Mouse (Mus musculus) testis, adult 2 months (tissue): ENCODE results near the gene Trip6. TPM values are rescaled to one million over a fixed set of nuclear protein-coding genes. Genes with fewer than 3 reads are reported as not detected.

Experiments used
- H3K27ac ChIP-seq: fragments of 200-500 bp; 2 replicates; pipeline ENCODE4 v1.5.1; 2012; ENCODE audit warnings: low read depth, low read length; ENCODE audit not compliant: control insufficient read depth, insufficient read depth
- H3K27me3 ChIP-seq: fragments of 200-500 bp; 2 replicates; pipeline ENCODE4 v1.6.1; 2012; ENCODE audit warnings: mild to moderate bottlenecking, low read length, moderate library complexity; ENCODE audit not compliant: control insufficient read depth, insufficient read depth
- H3K36me3 ChIP-seq: fragments of 200-500 bp; 2 replicates; pipeline ENCODE4 v1.6.1; 2012; ENCODE audit warnings: mild to moderate bottlenecking, low read length; ENCODE audit not compliant: control insufficient read depth, insufficient read depth
- H3K4me1 ChIP-seq: fragments of 200-500 bp; 2 replicates; pipeline ENCODE4 v1.6.1; 2012; ENCODE audit warnings: low read length; ENCODE audit not compliant: control insufficient read depth, insufficient read depth
- H3K4me3 ChIP-seq: fragments of 200-500 bp; 2 replicates; pipeline ENCODE4 v1.5.1; 2012; ENCODE audit warnings: low read depth, mild to moderate bottlenecking, low read length, moderate library complexity, mixed read lengths; ENCODE audit not compliant: control insufficient read depth
- CTCF ChIP-seq: fragments of 200-500 bp; IDR thresholded peaks from 2 replicates; pipeline ENCODE4 v1.5.1; 2012; ENCODE audit warnings: low read depth, mild to moderate bottlenecking, inconsistent platforms, low read length, moderate library complexity; ENCODE audit not compliant: control insufficient read depth, insufficient read depth, insufficient replicate concordance
- POLR2A ChIP-seq: fragments of 200-500 bp; IDR thresholded peaks from 2 replicates; pipeline ENCODE4 v1.6.1; 2012; ENCODE audit warnings: low read depth, mild to moderate bottlenecking, inconsistent platforms, low read length, moderate library complexity; ENCODE audit not compliant: control insufficient read depth
- polyA plus RNA-seq: library from polyadenylated mRNA; depleted of rRNA; stranded (reverse); fragments of >200 nt; gene quantifications from 2 replicates; pipeline ENCODE4 v1.2.3, GENCODE M21; 2012

Gene Trip6
- polyA plus RNA-seq, 1 experiment: 4.1 TPM

DNA sequence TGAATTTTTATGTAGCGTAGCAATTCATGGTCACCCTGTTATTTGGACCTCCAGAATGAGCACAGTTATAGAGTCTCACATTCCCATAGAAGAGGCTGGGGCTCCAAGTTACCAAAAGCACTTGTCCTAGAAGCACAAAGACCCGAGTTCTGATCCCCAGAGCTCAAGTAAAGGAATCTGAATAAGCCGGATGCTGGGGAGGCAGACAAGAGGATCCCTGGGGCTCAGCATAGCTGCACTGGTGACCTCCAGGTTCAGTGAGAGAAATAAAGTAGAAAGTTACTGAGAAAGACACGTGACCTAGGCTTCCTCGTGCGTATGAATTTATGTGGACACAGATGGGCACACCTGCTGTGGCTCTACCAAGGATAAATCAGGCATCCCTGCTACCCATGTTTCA lies 20.9 kb upstream of the Trip6 start:
- H3K27ac ChIP-seq: no peak overlapping the region
- no peaks in the 10 kb centered on the region for H3K27me3 ChIP-seq
- H3K4me1 ChIP-seq: peaks cover 13% of the 10 kb centered on the region
- TF ChIP-seq POLR2A: no peak
- no peak for TF ChIP-seq CTCF
- H3K4me3 ChIP-seq: no peak overlapping the region
- H3K36me3 ChIP-seq: no peaks in the 10 kb centered on the region

GRCm38 (mm10) chr5:137334317-137334716 lies 20.1 kb upstream of the Trip6 start:
- H3K27me3 ChIP-seq: no peaks in the 10 kb centered on the region
- no peak overlapping the region for H3K4me3 ChIP-seq

DNA sequence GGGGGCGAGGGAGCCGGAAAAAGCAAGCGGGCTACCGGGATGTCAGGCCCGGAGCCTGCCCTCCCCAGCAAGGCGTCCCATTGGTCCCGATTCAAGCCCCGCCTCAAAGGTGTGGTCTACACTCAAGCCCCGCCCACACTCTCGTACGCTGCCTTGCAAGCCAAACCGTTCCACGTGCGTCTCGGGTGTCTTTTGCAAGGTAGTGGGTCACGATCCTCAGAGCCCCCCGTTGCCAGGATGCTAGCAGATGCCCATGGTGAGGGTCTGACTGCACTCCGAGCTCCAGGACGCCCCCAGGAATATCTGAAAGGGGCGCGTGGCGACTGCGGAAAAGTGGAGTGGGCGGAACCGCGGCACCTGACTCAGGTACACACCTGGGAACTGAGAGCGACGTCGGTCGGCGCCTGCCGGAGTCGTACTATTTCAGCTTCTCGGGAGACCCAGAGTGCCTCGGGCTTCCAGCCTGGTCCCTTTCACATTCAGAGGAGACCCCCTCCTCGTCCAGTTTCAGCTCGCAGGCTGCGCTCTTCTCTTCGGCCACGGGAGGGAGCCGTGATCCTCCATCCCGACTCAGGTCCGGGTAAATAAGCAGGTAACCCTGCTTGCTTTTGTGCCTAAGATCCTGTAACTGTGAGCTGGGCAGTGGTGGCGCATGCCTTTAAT lies 19.4 kb upstream of the Trip6 start, which contains the start of gene Slc12a9:
Slc12a9 (minus strand) TSS at position 86 of the 663 bp plus-strand sequence.
- Histone ChIP-seq H3K4me3 (peak within 1 kb of the TSS; percentile 76), H3K4me1 (peaks cover 3% of the 10 kb centered on the region), H3K36me3 (no peaks in the 10 kb centered on the region), H3K27me3 (no peaks in the 10 kb centered on the region), H3K27ac (no peak within 1 kb of the TSS)
- peak; percentile 71; the same call in 1 of the 2 replicates for TF ChIP-seq CTCF
- no peak; the same call in 1 of the 2 replicates for TF ChIP-seq POLR2A

More at GRCm38 (mm10) chr5:137334317-137334716, 20.1 kb upstream of the Trip6 start:
- no peaks in the 10 kb centered on the region for H3K36me3 ChIP-seq
- no peak overlapping the region for H3K27ac ChIP-seq
- H3K4me1 ChIP-seq: peaks cover 9% of the 10 kb centered on the region
- TF ChIP-seq CTCF (no peak), POLR2A (no peak)

- H3K27me3 ChIP-seq: no peaks in the 10 kb centered on the region
- H3K27ac ChIP-seq: no peak overlapping the region
- peak overlapping the region; percentile 76 for H3K4me3 ChIP-seq
- no peak for TF ChIP-seq CTCF
- 0 out of 2 replicates have a peak, but pooled peaks have one; percentile 26 for TF ChIP-seq POLR2A
- H3K36me3 ChIP-seq: no peaks in the 10 kb centered on the region
- no peaks in the 10 kb centered on the region; the same call in 1 of the 2 replicates for H3K4me1 ChIP-seq
These were observed 18.8 kb upstream of the Trip6 start for GRCm38 (mm10) chr5:137332857-137333511.

GRCm38 (mm10) chr5:137330910-137331309 lies 16.7 kb upstream of the Trip6 start:
- no peak for TF ChIP-seq CTCF
- TF ChIP-seq POLR2A: no peak
- H3K36me3 ChIP-seq: no peaks in the 10 kb centered on the region
- H3K4me3 ChIP-seq: no peak overlapping the region

GRCm38 (mm10) chr5:137320996-137321395 lies 6.8 kb upstream of the Trip6 start:
- no peak for TF ChIP-seq CTCF
- TF ChIP-seq POLR2A: no peak
- no peak overlapping the region for H3K27ac ChIP-seq

More at GRCm38 (mm10) chr5:137330910-137331309, 16.7 kb upstream of the Trip6 start:
- Histone ChIP-seq H3K4me1 (no peaks in the 10 kb centered on the region; the same call in 1 of the 2 replicates), H3K27me3 (no peaks in the 10 kb centered on the region), H3K27ac (no peak overlapping the region)

DNA sequence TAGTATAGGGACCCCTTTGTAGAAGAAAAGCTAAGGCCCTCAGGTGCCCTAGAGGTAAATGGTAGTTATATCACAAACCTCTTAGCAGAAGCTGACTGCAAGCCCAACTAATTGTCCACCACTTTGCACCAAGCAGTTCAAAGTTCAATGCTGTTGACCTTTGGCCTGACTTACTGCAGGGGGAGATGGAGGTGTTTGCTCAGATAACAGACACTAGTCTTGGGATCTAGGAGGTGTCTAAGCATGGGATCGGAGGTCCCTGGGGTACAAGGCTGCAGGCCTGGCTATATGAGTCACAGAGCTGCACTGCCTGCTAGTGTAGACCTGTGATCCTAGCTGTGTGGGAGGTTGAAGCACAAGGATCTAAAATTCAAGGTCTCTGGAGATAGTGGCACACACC lies 4.4 kb upstream of the Trip6 start:
- H3K27ac ChIP-seq: no peak overlapping the region
- no peaks in the 10 kb centered on the region for H3K27me3 ChIP-seq
- TF ChIP-seq POLR2A (no peak), CTCF (no peak)
- H3K4me1 ChIP-seq: peaks cover 25% of the 10 kb centered on the region
- no peaks in the 10 kb centered on the region for H3K36me3 ChIP-seq
- no peak overlapping the region for H3K4me3 ChIP-seq

More at GRCm38 (mm10) chr5:137320996-137321395, 6.8 kb upstream of the Trip6 start:
- Histone ChIP-seq H3K4me1 (peaks cover 12% of the 10 kb centered on the region), H3K27me3 (no peaks in the 10 kb centered on the region), H3K4me3 (no peak overlapping the region), H3K36me3 (no peaks in the 10 kb centered on the region)
